Mouse (Mus musculus): ENCODE results near the gene Fancg. TPM values are rescaled to one million over a fixed set of nuclear protein-coding genes. Genes with fewer than 3 reads are reported as not detected.

Fancg gene
- total and polyA plus RNA-seq, 3 experiments, result 11.4 to 24.6 TPM; not detected in 1

Other genes with a start within 250 kb of the Fancg start
- gene Ccl21a, start 236.5 kb downstream of the Fancg start, total RNA-seq (2012; rRNA removed), result not detected in 2 replicates
- not detected for gene Ccl21a, start 236.5 kb downstream of the Fancg start, polyA plus RNA-seq (2012; ENCODE audit: insufficient read depth in 1 of 2, insufficient read length in 2 of 2, low read depth in 1 of 2, low replicate concordance in 2 of 2, missing spikeins in 1 of 2)
- gene Fam205a1, start 156.6 kb downstream of the Fancg start, total RNA-seq (2012; rRNA removed), result not detected in 2 replicates
- gene Fam205a1, start 156.6 kb downstream of the Fancg start, polyA plus RNA-seq (2012; ENCODE audit: insufficient read depth in 1 of 2, insufficient read length in 2 of 2, low read depth in 1 of 2, low replicate concordance in 2 of 2, missing spikeins in 1 of 2), result under 1 TPM in 1 of 2 experiments, not detected in 1; 0.01 TPM
- gene Gm12394, start 153.7 kb downstream of the Fancg start, total RNA-seq (2012; rRNA removed), result not detected in 2 replicates
- gene Gm12394, start 153.7 kb downstream of the Fancg start, polyA plus RNA-seq (2012; ENCODE audit: insufficient read depth in 1 of 2, insufficient read length in 2 of 2, low read depth in 1 of 2, low replicate concordance in 2 of 2, missing spikeins in 1 of 2), result under 1 TPM in 1 of 2 experiments, not detected in 1; 0.10 TPM
- gene Fam205c, start 136.3 kb downstream of the Fancg start, total RNA-seq (2012; rRNA removed), result not detected in 2 replicates
- gene Fam205c, start 136.3 kb downstream of the Fancg start, polyA plus RNA-seq (2012; ENCODE audit: insufficient read depth in 1 of 2, insufficient read length in 2 of 2, low read depth in 1 of 2, low replicate concordance in 2 of 2, missing spikeins in 1 of 2), result not detected
- gene Phf24, start 93.8 kb downstream of the Fancg start, total RNA-seq (2012; rRNA removed), result 0.07 and 0.31 TPM in 2 replicates
- under 1 TPM in 1 of 2 experiments, not detected in 1; 0.92 TPM for gene Phf24, start 93.8 kb downstream of the Fancg start, polyA plus RNA-seq (2012; ENCODE audit: insufficient read depth in 1 of 2, insufficient read length in 2 of 2, low read depth in 1 of 2, low replicate concordance in 2 of 2, missing spikeins in 1 of 2)
- 0.73 and 1.0 TPM in 2 replicates for gene Dnajb5, start 60.7 kb downstream of the Fancg start, total RNA-seq (2012; rRNA removed)
- 1 to 10 TPM in 1 of 2 experiments, not detected in 1; 1.8 TPM for gene Dnajb5, start 60.7 kb downstream of the Fancg start, polyA plus RNA-seq (2012; ENCODE audit: insufficient read depth in 1 of 2, insufficient read length in 2 of 2, low read depth in 1 of 2, low replicate concordance in 2 of 2, missing spikeins in 1 of 2)
- gene 1700022I11Rik, start 40.9 kb downstream of the Fancg start, total RNA-seq (2012; rRNA removed), result 0.54 and 0.65 TPM in 2 replicates
- under 1 TPM in 1 of 2 experiments, not detected in 1; 0.39 TPM for gene 1700022I11Rik, start 40.9 kb downstream of the Fancg start, polyA plus RNA-seq (2012; ENCODE audit: insufficient read depth in 1 of 2, insufficient read length in 2 of 2, low read depth in 1 of 2, low replicate concordance in 2 of 2, missing spikeins in 1 of 2)
- gene Vcp, start 10.0 kb downstream of the Fancg start, total RNA-seq (2012; rRNA removed), result 264 and 319 TPM in 2 replicates
- gene Vcp, start 10.0 kb downstream of the Fancg start, polyA plus RNA-seq (2012; ENCODE audit: insufficient read depth in 1 of 2, insufficient read length in 2 of 2, low read depth in 1 of 2, low replicate concordance in 2 of 2, missing spikeins in 1 of 2), result 100 to 1,000 TPM; 420 to 792 TPM
- gene Pigo, start 15.3 kb upstream of the Fancg start, total RNA-seq (2012; rRNA removed), result 22.3 TPM in 2 replicates
- 10 to 100 TPM in 1 of 2 experiments, not detected in 1; 36.1 TPM for gene Pigo, start 15.3 kb upstream of the Fancg start, polyA plus RNA-seq (2012; ENCODE audit: insufficient read depth in 1 of 2, insufficient read length in 2 of 2, low read depth in 1 of 2, low replicate concordance in 2 of 2, missing spikeins in 1 of 2)
- 384 and 391 TPM in 2 replicates for gene Stoml2, start 21.2 kb upstream of the Fancg start, total RNA-seq (2012; rRNA removed)
- gene Stoml2, start 21.2 kb upstream of the Fancg start, polyA plus RNA-seq (2012; ENCODE audit: insufficient read depth in 1 of 2, insufficient read length in 2 of 2, low read depth in 1 of 2, low replicate concordance in 2 of 2, missing spikeins in 1 of 2), result 100 to 1,000 TPM in 1 of 2 experiments, not detected in 1; 480 TPM
- gene Fam214b, start 35.7 kb upstream of the Fancg start, total RNA-seq (2012; rRNA removed), result 0.95 and 1.3 TPM in 2 replicates
- 1 to 10 TPM in 1 of 2 experiments, not detected in 1; 3.8 TPM for gene Fam214b, start 35.7 kb upstream of the Fancg start, polyA plus RNA-seq (2012; ENCODE audit: insufficient read depth in 1 of 2, insufficient read length in 2 of 2, low read depth in 1 of 2, low replicate concordance in 2 of 2, missing spikeins in 1 of 2)
- 5.4 and 6.5 TPM in 2 replicates for gene Unc13b, start 48.4 kb upstream of the Fancg start, total RNA-seq (2012; rRNA removed)
- gene Unc13b, start 48.4 kb upstream of the Fancg start, polyA plus RNA-seq (2012; ENCODE audit: insufficient read depth in 1 of 2, insufficient read length in 2 of 2, low read depth in 1 of 2, low replicate concordance in 2 of 2, missing spikeins in 1 of 2), result 1 to 10 TPM in 1 of 2 experiments, not detected in 1; 9.6 TPM